Mouse (Mus musculus): Measurements from ENCODE around the gene BC049730.
"Not testable (repeated sequence)": the region's sequence is repeated elsewhere in the genome, so short reads cannot be mapped to it uniquely, and the experiment has no call there.

The BC049730 gene

GRCm38 (mm10) chr7:24708832-24709292 is at the start of gene BC049730:
BC049730 (plus strand) TSS chr7:24709242.
- no peak for DNase-seq (ENCODE audit: low spot score)

- no peak for DNase-seq (ENCODE audit: low spot score)
Observed at GRCm38 (mm10) chr7:24659737-24660357, 49.2 kb upstream of the BC049730 start.

GRCm38 (mm10) chr7:24661118-24661904 is 47.7 kb upstream of the BC049730 start:
- DNase-seq (ENCODE audit: low spot score): peak; percentile 44

GRCm38 (mm10) chr7:24662575-24662974 is 46.5 kb upstream of the BC049730 start:
- DNase-seq (ENCODE audit: low spot score): peak; percentile 77

- DNase-seq (ENCODE audit: low spot score): no peak
Observed at GRCm38 (mm10) chr7:24664301-24664700, 44.7 kb upstream of the BC049730 start.

GRCm38 (mm10) chr7:24664959-24665358 is 44.1 kb upstream of the BC049730 start:
- no peak for DNase-seq (ENCODE audit: low spot score)

GRCm38 (mm10) chr7:24671944-24672439 is 37.0 kb upstream of the BC049730 start:
- no peak for DNase-seq (ENCODE audit: low spot score)

GRCm38 (mm10) chr7:24676575-24676974 is 32.5 kb upstream of the BC049730 start, which contains the start of gene Tex101:
Tex101 (minus strand) TSS chr7:24676675.
- DNase-seq (ENCODE audit: low spot score): no peak

- DNase-seq (ENCODE audit: low spot score): peak; percentile 35
Observed at GRCm38 (mm10) chr7:24684121-24684520, 24.9 kb upstream of the BC049730 start.

- DNase-seq (ENCODE audit: low spot score): not testable (repeated sequence)
Observed at GRCm38 (mm10) chr7:24687519-24687918, 21.5 kb upstream of the BC049730 start.

- DNase-seq (ENCODE audit: low spot score): not testable (repeated sequence)
Observed at GRCm38 (mm10) chr7:24692693-24693092, 16.3 kb upstream of the BC049730 start.

GRCm38 (mm10) chr7:24697891-24698290 is 11.2 kb upstream of the BC049730 start:
- DNase-seq (ENCODE audit: low spot score): not testable (repeated sequence)

- DNase-seq (ENCODE audit: low spot score): not testable (repeated sequence)
Observed at GRCm38 (mm10) chr7:24702841-24703240, 6.2 kb upstream of the BC049730 start.

GRCm38 (mm10) chr7:24715039-24715438 is 6.0 kb downstream of the BC049730 start:
- DNase-seq (ENCODE audit: low spot score): no peak

- DNase-seq (ENCODE audit: low spot score): not testable (repeated sequence)
Observed at GRCm38 (mm10) chr7:24726808-24727207, 17.8 kb downstream of the BC049730 start, which contains the start of gene Gm4763. Gm4763 (minus strand) TSS chr7:24726908.

- no peak for DNase-seq (ENCODE audit: low spot score)
Observed at GRCm38 (mm10) chr7:24735970-24736670, 27.1 kb downstream of the BC049730 start.

GRCm38 (mm10) chr7:24750695-24751094 is 41.7 kb downstream of the BC049730 start:
- DNase-seq (ENCODE audit: low spot score): no peak

GRCm38 (mm10) chr7:24751610-24752009 is 42.6 kb downstream of the BC049730 start:
- DNase-seq (ENCODE audit: low spot score): no peak

GRCm38 (mm10) chr7:24753476-24753875 is 44.4 kb downstream of the BC049730 start:
- DNase-seq (ENCODE audit: low spot score): no peak

- DNase-seq (ENCODE audit: low spot score): no peak
Observed at GRCm38 (mm10) chr7:24758520-24758919, 49.5 kb downstream of the BC049730 start.

- DNase-seq (ENCODE audit: low spot score): no peak
Observed at GRCm38 (mm10) chr7:24760211-24760610, 51.2 kb downstream of the BC049730 start, which contains the start of gene Cd177. Cd177 (minus strand) TSS chr7:24760311.

GRCm38 (mm10) chr7:24761161-24761560 is 52.1 kb downstream of the BC049730 start:
- no peak for DNase-seq (ENCODE audit: low spot score)
